Mouse (Mus musculus): Measurements from ENCODE around the gene Zfp747.

The Zfp747 gene

GRCm38 (mm10) chr7:127341861-127342260 lies 34.0 kb downstream of the Zfp747 start:
- in situ Hi-C loops (cut with MboI; ENCODE audit: unreplicated experiment in 2 of 2): loop anchor here (5.0 to 10.0 kb wide), 4 partner anchors 35 to 855 kb away; partner anchors contain the start of genes Dctpp1 (in 1 of the 2), Tufm (in 1 of the 2) and Zfp629 (in 1 of the 2)

GRCm38 (mm10) chr7:127341356-127341755 lies 34.5 kb downstream of the Zfp747 start:
- in situ Hi-C loops (cut with MboI; ENCODE audit: unreplicated experiment in 2 of 2): loop anchor here (5.0 to 10.0 kb wide), 4 partner anchors 34 to 854 kb away; partner anchors contain the start of genes Dctpp1 (in 1 of the 2), Tufm (in 1 of the 2) and Zfp629 (in 1 of the 2)

DNA sequence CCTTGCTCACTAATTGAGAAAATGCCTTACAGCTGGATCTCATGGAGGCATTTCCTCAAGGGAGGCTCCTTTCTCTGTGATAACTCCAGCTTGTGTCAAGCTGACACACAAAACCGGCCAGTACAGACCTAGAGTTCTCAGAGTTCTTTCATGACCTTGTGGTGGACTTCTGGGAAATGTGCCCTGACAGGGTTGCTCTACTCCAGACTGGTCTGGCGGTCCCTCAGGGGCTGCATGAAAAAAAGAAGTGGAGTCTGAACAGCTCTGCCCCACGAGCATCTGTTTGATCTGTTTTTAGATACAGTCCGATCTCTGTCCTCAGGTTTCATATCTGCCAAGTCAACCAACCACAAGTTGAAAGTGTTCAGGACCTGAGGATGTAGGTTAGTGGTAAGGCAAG lies 38.2 kb downstream of the Zfp747 start:
- in situ Hi-C loops (cut with MboI; ENCODE audit: unreplicated experiment in 2 of 2): loop anchor here in 1 of 2 experiments (5.0 kb wide), 1 partner anchor 75 kb away; the partner anchor contains the start of gene Dctpp1

GRCm38 (mm10) chr7:127335604-127336003 lies 40.2 kb downstream of the Zfp747 start:
- in situ Hi-C loops (cut with MboI; ENCODE audit: unreplicated experiment in 2 of 2): loop anchor here in 1 of 2 experiments (5.0 kb wide), 1 partner anchor 73 kb away; the partner anchor contains the start of gene Dctpp1

- in situ Hi-C loops (cut with MboI; ENCODE audit: unreplicated experiment in 2 of 2): no loop called here
These were observed 42.6 kb downstream of the Zfp747 start for GRCm38 (mm10) chr7:127333240-127333639.

DNA sequence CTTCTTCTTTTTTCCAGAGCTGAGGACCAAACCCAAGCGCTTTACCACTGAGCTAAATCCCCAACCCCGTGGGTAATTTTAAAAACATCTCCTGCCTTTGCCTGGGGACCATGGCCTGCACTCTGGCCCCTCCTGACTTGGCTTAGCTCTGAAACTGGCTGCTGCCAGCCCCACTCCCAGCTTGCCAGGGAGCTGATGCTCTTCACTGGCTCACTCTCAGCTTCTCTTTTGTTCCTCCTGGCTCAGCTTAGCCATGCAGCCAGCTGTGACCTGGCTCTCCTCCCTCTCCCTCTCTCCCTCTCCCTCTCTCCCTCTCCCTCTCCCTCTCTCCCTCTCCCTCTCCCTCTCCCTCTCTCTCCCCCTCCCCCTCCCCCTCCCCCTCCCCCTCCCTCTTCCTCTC lies 49.2 kb downstream of the Zfp747 start:
- in situ Hi-C loops (cut with MboI; ENCODE audit: unreplicated experiment in 2 of 2): no loop called here

DNA sequence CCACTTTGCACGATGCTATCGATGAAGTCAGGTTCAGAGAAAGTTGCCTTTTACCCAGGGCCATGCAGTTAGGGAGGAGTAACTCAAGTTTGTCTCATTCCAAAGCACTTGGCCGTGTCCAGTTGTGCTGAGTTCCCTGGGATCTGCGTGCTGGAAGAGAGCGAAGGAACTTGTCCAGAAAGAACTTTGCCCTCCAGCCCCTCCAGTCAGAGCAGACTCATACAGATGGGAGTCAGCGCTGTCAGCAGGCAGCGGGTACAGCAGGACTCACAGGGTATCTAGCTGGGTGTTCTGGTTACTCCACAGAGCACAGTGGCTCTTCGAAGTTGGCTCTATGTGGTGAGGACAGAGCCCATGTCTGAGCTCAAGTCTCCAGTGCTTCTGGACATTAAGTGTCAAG lies 50.3 kb downstream of the Zfp747 start:
- in situ Hi-C loops (cut with MboI; ENCODE audit: unreplicated experiment in 2 of 2): no loop called here

DNA sequence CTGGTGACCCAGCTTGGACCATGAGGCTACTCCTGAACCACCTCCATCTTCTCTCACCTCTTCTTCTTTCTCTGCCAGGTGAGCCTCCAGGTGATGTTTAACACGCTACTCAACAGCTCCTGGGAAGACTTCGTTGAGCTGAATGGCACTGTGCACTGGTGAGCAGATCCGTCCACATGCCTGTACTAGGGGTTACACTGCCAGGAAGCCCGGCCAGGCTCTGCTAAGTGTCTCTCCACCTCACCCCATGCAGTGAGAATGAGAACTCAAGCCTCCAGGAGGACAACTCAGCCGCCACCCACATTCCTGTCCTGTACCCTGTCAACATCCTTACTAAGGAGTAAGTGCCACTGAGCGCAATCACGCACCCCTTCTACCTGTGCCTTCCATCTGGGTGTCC lies 50.9 kb downstream of the Zfp747 start:
- in situ Hi-C loops (cut with MboI; ENCODE audit: unreplicated experiment in 2 of 2): no loop called here
